Mouse (Mus musculus) B cell, adult (primary cell): ENCODE data around the gene Ubxn1. TPM values are rescaled to one million over a fixed set of nuclear protein-coding genes. Genes with fewer than 3 reads are reported as not detected.

Experiments
- total RNA-seq: library from RNA; stranded (reverse); gene quantifications from 4 replicates; pipeline ENCODE4 v1.2.4, GENCODE M21; 2023; ENCODE audit not compliant: inconsistent age

The Ubxn1 gene
- 131 to 153 TPM (median 146 TPM) in 4 replicates for total RNA-seq

DNA sequence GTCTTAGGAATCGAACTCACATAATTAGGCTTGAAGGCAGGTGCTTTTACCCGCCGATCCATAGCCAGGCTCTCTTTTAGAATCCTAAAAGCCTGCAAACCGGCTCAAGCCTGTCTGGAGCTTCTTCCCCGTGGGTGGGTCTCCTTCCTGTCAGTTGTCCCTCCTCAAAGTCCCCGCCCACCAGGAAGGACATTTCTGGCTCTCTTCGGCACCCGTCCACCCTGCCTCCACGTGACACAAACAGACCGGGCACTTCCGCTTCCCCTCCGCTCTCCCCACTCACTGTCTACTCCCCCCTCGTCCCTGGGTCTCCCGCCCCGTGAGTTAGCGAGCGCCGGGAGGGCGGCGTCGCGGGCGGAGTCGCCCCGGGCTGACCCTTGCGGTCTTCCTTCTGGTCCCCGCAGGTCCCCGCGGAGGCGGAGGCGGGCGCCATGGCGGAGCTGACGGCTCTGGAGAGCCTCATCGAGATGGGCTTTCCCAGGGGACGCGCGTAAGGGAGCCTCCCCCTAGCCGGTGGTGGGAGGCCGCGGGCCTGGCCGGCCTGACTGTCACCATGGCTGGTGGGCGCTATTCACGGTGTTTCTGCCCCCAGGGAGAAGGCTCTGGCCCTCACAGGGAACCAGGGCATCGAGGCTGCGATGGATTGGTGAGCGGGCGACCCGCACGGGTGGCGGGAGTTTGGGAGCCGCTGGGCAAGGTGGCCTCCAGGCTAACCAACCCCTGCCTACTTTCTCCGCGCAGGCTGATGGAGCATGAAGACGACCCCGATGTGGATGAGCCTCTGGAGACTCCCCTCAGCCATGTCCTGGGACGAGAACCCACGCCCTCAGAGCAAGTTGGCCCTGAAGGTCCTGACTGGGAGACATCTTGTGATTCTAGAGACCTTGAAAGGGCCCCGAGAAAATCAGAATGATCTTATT, at the start of gene Ubxn1:
Ubxn1 (plus strand) TSS at position 230 of the 920 bp plus-strand sequence.

DNA sequence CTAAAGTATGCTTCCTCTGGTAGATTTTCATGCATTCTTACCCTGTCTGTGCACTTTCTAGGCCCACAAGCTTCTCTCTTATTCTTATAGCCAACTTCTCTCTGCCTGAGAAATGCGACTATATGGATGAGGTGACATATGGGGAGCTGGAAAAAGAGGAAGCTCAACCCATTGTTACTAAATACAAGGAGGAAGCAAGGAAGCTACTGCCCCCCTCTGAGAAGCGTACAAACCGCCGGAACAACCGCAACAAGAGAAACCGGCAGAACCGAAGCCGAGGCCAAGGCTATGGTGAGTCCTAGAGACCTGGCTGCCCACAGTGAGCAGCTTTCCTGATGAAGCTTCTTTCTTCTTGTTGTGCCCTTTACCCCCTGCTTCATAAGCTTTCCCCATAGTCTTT, 41.6 kb upstream of the Ubxn1 start, which contains the start of gene AC129217.1:
AC129217.1 (plus strand) TSS at position 114 of the 400 bp plus-strand sequence.

DNA sequence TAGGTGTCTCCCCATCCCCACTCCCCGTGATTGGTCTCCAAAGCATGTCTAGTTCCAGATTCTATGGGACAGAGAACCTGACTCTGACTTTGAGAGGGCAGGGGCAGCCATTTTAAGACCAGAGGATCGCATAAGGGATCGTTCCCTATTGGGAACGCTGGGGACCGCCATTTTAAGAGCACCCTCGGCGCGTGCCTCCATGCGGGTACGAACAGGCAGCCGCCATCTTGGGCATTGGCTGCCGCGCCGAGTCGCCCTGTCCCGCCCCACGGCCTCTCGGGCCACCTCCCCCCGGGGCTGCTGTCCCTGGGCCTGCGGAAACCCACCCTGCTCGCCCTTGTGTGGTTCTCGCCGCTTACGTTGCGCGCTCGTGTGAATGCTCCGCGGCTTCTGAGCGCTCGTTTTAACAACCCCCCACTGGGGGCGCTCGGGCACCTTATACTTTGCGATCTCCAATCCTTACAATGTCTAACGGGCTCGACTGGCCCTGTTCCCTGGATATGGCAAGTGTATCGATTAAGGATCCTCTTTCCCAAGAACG, 34.0 kb upstream of the Ubxn1 start, which contains the start of gene Bscl2:
Bscl2 (plus strand) TSS at position 217 of the 541 bp plus-strand sequence.

DNA sequence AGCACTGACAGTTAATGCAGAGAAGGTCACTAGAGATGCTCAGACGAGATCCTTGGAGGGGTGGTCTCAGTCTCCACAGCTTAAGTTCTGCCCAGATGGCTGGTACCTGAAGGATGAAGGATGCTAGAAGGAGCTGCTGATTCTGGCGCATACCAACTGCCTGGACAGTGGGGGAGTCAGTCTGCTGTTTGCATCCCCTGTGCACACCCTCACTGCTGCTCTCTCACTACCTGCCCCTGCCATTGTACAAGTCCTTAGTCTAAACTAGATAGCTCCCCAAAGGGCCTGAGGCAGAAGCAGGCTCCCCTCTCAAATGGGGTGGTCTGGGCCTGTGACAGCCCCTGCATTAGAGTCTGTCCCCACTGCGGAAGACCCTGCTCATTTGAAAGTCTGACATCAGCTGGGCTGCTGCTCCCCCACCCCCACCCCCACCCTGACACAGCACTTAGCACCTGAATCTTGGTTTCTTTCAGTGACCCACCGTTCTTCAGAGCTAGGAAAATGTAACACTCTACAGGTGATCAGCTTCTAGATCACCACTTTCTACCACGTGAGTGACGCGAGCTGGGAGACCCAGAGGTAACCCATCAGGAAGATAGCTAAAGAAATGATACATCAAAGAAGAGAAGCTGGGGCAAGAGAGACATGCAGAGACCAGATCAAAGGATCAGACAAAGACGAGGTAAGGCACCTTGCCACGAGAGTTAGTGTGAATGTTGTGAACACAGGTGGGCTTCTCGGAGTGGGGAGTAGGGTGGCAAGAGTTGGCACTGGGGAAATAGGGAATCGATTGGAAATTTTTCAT, 32.0 kb upstream of the Ubxn1 start, which contains the start of gene Gng3:
Gng3 (minus strand) TSS at position 92 of the 805 bp plus-strand sequence.

DNA sequence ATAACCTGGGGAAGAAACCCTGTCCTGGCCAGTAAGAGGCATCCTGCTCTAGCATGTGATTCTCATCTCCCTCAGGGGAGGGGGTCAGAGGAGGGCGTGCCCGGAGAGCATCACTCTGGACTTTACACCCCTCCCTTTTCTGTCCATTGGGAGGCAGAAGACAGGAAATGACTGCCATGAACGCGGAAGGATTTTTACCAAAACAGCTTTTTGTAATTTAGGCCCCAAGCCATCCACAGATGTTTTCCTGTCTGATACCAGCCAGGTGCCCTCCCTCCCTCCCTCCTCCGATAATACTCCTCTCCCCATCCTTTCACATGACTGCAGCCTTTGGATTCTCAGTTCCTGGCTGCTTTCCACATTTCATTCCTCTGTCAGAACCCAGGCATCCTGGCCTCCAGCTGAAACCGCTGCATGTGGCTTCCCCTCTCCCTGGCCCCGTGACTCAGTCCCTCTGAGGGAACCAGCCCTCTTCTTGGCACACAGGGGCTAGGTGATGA, 20.8 kb upstream of the Ubxn1 start, which contains the start of gene Lrrn4cl:
Lrrn4cl (plus strand) TSS at position 367 of the 500 bp plus-strand sequence.

DNA sequence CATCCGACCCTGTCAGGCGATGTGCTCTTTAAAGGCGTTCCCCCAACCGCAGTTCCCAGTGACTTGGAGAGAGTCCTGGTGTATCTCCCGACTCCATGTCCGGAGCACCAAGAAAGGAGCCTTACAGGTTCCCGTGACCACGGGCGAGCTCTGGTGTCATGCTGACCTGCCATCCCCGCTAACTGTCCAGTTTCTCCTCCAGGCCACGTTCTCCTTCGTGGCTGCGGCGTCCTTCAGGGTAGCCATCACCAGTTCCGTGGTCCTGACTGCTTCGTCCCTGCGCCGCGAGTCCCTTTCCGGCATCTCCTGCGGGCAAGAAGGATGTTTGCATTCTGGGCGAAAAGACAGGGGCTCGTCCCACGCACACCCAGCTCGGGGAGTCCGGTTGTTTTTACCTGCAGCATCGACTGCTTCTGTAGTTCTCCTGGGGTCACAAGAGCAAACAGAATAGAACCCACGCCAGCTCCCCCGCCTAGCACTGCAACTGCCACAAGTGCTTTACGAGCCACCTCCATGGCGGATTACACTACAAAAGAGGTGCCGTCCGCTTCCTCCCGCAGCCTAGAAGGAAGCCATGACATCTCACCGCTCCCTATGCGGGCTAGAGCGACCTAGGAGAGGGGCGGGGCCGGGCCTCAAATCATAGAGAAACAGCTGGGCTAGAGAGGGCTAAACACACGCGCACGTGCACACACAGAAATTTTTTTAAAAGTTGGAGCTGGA, 9.2 kb downstream of the Ubxn1 start, which contains the start of gene Uqcc3:
Uqcc3 (minus strand) TSS at position 613 of the 723 bp plus-strand sequence.

DNA sequence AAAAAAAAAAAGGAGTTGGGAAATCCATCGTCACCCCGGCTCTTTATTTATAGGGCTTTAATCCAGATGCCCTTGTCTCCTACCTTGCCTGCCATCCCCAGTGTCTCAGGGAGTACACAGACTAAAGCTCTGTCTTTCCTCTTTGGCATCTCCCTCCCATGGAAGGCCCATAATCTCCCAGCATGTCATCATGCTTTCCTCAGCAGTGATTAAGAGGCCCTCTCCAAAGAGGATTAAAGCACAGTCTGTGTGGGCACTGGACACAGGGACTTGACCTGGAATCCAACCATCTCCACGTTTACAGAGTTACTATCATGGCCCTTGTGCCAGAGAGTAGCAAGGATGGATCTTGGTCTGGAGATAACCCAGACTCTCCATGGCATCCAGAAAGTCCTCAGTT, 12.3 kb downstream of the Ubxn1 start, which contains the start of the genes Lbhd1 and Gm49403:
Lbhd1 (plus strand) TSS at position 117 of the 400 bp plus-strand sequence.
Gm49403 (plus strand) TSS at position 315 of the 400 bp plus-strand sequence.

DNA sequence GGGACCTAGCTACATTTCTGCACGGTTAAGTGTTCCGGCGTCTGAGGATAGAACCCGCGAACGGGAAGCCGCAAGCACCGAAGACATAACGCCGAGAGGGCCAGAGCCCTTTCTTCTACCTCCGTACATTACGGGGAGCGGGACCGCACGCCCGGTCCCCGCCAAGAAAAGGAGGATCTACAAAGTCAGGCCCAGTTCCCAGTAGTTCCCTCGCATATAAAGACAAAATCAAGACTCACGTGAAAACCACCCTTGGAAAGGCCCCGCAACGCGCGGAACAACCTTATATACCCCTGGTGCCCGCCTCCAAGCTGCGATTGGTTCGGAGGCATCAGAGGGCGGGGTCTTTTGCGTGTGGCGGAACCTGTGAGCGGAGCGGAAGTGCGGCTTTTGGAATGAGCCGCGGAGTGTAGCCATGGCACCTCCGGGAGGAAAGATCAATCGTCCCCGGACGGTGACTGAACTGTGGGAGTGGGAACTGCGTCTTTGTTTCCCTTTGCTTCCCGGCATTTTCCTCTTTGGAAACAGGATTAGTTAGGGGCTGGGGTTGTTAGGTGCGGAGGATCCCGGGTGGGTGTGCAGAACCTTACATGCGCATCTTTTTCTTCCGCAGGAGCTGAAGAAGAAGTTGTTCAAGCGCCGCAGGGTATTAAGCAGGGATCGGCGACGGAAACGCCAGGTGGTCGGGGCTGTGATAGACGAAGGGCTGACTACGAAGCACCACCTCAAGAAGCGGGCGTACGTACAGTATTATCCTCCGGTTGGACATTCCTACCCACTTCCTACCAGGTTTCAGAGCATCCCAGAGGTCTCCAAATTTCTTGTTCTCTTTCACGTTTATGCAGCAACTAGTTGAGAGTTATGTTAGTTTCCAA, 17.5 kb downstream of the Ubxn1 start, which contains the start of the genes 1810009A15Rik and Gm49416:
1810009A15Rik (plus strand) TSS at position 343 of the 875 bp plus-strand sequence.
Gm49416 (plus strand) TSS at position 416 of the 875 bp plus-strand sequence.

DNA sequence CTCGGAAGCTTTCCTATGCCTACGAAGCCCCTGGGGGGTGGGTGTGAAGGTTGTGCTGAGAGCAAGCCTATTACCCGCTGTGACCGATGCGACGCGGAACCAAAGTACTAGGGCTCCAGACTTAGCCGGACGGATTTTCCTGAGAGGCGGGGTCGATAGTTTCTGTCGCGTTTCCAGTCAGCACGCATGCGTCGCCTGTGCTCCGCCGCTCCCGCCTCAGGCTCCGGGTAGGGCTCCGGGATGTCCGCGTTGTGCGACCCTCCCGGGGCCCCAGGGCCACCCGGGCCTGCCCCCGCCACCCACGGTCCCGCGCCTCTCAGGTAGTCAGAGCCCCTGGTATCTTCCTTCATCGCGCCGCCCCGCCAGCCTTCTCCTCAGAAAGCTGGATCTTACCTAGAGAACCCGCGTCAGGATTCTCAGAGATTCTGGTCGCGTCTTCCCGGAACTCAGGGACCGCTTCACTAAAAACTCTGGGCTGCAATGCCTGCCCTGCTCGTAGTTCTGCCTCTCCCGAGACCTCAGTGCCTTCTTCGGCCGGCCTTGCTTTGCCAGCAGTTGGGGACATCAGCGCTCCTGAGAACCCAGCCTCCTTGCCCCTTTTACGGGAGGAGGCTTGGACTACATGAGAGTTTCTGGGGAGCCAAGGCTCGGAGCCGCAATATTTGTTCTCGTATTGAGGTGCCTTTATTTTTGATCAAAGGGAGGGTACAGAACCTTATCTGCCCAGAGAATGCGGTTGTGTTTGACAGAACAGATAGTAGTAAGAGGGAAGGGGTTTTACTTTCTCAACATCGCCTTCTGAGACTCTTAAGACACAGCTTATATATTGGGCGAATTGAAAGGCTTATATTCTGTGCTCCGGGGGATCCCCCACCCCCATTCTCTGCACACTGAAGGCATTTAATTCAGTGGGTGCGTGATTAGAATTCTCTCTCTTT, 21.8 kb downstream of the Ubxn1 start, which contains the start of gene Ints5:
Ints5 (plus strand) TSS at position 177 of the 938 bp plus-strand sequence.

DNA sequence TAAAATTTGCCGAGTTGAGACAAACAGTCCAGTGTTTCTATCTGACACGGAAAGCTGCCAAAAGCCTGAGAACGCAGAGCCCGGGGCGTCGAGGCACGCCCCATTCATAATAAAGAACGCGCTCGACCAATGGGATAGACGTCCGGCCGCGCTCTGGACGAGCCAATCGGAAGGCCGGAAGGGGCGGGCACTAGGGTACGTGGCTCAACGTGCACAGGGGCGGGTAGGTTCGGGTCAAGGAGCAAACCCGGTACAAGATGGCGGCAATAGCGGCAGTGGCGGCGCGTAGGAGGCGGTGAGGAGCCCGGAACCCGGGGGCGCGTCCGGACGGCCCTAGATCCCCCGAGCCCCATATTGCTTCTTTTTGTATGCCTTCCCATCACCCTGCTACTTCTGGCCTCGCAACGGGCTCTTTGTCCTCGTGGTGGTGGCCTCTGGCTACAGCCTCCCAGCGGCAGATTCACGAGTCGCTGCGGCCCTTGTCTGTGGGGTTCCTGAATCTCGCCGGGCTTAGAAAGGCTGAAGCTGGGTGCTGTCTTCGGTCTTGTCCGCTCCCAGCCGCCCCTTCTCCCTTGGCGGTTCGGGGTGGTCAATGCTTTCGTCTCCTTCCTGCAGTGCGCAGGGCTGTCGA, 26.7 kb downstream of the Ubxn1 start, which contains the start of gene Ganab:
Ganab (plus strand) TSS at position 207 of the 631 bp plus-strand sequence.

DNA sequence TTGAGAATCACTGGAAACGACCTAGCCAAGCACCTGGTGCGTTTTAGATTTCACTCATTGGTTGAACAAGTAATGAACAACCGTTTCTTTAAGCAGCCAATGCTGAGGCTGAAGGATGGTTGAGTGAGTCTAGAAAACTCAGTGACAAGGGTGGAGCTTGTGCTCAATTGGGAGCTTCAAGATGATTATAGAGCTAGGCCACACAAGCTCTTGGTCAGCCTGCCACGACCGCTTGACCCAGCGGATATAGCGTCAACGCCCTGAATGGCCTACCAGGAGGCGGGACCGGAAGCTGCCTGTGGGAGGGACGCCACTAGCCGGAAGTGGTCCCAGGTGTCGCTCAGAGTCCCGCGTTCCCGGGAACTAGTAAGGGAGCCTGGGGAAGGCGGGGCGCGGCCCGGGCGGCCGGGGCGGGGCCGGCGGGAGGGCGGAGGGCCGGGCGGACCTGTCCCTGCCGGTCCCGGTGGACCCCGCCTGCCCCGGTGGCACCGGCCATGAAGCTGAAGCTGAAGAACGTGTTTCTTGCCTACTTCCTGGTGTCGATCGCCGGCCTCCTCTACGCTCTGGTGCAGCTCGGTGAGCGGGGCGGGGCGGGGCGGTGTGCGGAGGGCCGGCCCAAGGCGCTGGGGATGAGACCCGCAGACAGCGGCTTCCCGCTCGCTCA, 48.9 kb downstream of the Ubxn1 start, which contains the start of gene B3gat3:
B3gat3 (plus strand) TSS at position 302 of the 664 bp plus-strand sequence.

Other genes starting within 250 kb of the Ubxn1 start
- gene Chrm1, start 207.7 kb upstream of the Ubxn1 start, total RNA-seq = not detected in 4 replicates
- 215 to 230 TPM (median 221 TPM) in 4 replicates for gene Slc3a2, start 148.1 kb upstream of the Ubxn1 start, total RNA-seq
- 66.4 to 86.6 TPM (median 70.6 TPM) in 4 replicates for gene Wdr74, start 135.7 kb upstream of the Ubxn1 start, total RNA-seq
- 4.2 to 4.8 TPM (median 4.5 TPM) in 4 replicates for gene 1700092M07Rik, start 130.8 kb upstream of the Ubxn1 start, total RNA-seq
- 209 to 258 TPM (median 241 TPM) in 4 replicates for gene Stx5a, start 130.1 kb upstream of the Ubxn1 start, total RNA-seq
- gene Nxf1, start 114.4 kb upstream of the Ubxn1 start, total RNA-seq = 374 to 413 TPM (median 398 TPM) in 4 replicates
- gene Tmem223, start 100.5 kb upstream of the Ubxn1 start, total RNA-seq = 28.8 to 38.3 TPM (median 33.5 TPM) in 4 replicates
- gene Tmem179b, start 97.0 kb upstream of the Ubxn1 start, total RNA-seq = 70.3 to 85.2 TPM (median 76.3 TPM) in 4 replicates
- 18.7 to 25.0 TPM (median 24.5 TPM) in 4 replicates for gene Taf6l, start 85.1 kb upstream of the Ubxn1 start, total RNA-seq
- gene Polr2g, start 72.9 kb upstream of the Ubxn1 start, total RNA-seq = 59.9 to 73.9 TPM (median 64.1 TPM) in 4 replicates
- gene Zbtb3, start 68.9 kb upstream of the Ubxn1 start, total RNA-seq = 1.1 to 2.0 TPM (median 1.6 TPM) in 4 replicates
- 29.7 to 34.2 TPM (median 31.8 TPM) in 4 replicates for gene Ttc9c, start 52.2 kb upstream of the Ubxn1 start, total RNA-seq
- 114 to 120 TPM (median 118 TPM) in 4 replicates for gene Hnrnpul2, start 51.5 kb upstream of the Ubxn1 start, total RNA-seq
- gene AC129217.1, start 41.7 kb upstream of the Ubxn1 start, total RNA-seq = 9.1 to 16.6 TPM (median 9.7 TPM) in 4 replicates
- 46.7 to 50.3 TPM (median 48.0 TPM) in 4 replicates for gene Bscl2, start 34.0 kb upstream of the Ubxn1 start, total RNA-seq
- gene Gng3, start 32.3 kb upstream of the Ubxn1 start, total RNA-seq = not detected in 4 replicates
- 0.54 to 0.93 TPM (median 0.74 TPM) in 4 replicates for gene Lrrn4cl, start 20.7 kb upstream of the Ubxn1 start, total RNA-seq
- gene Uqcc3, start 9.4 kb downstream of the Ubxn1 start, total RNA-seq = 20.4 to 22.0 TPM (median 20.8 TPM) in 4 replicates
- 5.8 to 25.1 TPM (median 14.5 TPM) in 4 replicates for gene Lbhd1, start 12.2 kb downstream of the Ubxn1 start, total RNA-seq
- not detected in 4 replicates for gene Gm49403, start 12.4 kb downstream of the Ubxn1 start, total RNA-seq
- gene 1810009A15Rik, start 17.4 kb downstream of the Ubxn1 start, total RNA-seq = 37.3 to 46.2 TPM (median 41.3 TPM) in 4 replicates
- 3.4 to 6.4 TPM in 2 of 4 replicates, not detected in the others for gene Gm49416, start 17.4 kb downstream of the Ubxn1 start, total RNA-seq
- gene Ints5, start 21.5 kb downstream of the Ubxn1 start, total RNA-seq = 17.3 to 21.1 TPM (median 20.2 TPM) in 4 replicates
- gene Ganab, start 26.6 kb downstream of the Ubxn1 start, total RNA-seq = 154 to 162 TPM (median 156 TPM) in 4 replicates
- gene B3gat3, start 48.9 kb downstream of the Ubxn1 start, total RNA-seq = 64.7 to 70.7 TPM (median 65.6 TPM) in 4 replicates
- 3.7 to 4.9 TPM (median 4.3 TPM) in 4 replicates for gene Rom1, start 57.9 kb downstream of the Ubxn1 start, total RNA-seq
- gene Eml3, start 58.1 kb downstream of the Ubxn1 start, total RNA-seq = 81.6 to 99.9 TPM (median 83.4 TPM) in 4 replicates
- 194 to 213 TPM (median 202 TPM) in 4 replicates for gene Mta2, start 70.4 kb downstream of the Ubxn1 start, total RNA-seq
- gene Tut1, start 82.4 kb downstream of the Ubxn1 start, total RNA-seq = 41.4 to 46.3 TPM (median 43.1 TPM) in 4 replicates
- gene Eef1g, start 95.5 kb downstream of the Ubxn1 start, total RNA-seq = 498 to 534 TPM (median 511 TPM) in 4 replicates
- gene Ahnak, start 117.8 kb downstream of the Ubxn1 start, total RNA-seq = 110 to 155 TPM (median 141 TPM) in 4 replicates
- not detected in 4 replicates for gene Scgb1a1, start 216.5 kb downstream of the Ubxn1 start, total RNA-seq